Mouse (Mus musculus): ENCODE data around the gene Rnpepl1. TPM values are rescaled to one million over a fixed set of nuclear protein-coding genes. Genes with fewer than 3 reads are reported as not detected.

The Rnpepl1 gene
- 92.1 to 101 TPM (median 93.9 TPM) in 4 replicates for total RNA-seq (2023)

DNA sequence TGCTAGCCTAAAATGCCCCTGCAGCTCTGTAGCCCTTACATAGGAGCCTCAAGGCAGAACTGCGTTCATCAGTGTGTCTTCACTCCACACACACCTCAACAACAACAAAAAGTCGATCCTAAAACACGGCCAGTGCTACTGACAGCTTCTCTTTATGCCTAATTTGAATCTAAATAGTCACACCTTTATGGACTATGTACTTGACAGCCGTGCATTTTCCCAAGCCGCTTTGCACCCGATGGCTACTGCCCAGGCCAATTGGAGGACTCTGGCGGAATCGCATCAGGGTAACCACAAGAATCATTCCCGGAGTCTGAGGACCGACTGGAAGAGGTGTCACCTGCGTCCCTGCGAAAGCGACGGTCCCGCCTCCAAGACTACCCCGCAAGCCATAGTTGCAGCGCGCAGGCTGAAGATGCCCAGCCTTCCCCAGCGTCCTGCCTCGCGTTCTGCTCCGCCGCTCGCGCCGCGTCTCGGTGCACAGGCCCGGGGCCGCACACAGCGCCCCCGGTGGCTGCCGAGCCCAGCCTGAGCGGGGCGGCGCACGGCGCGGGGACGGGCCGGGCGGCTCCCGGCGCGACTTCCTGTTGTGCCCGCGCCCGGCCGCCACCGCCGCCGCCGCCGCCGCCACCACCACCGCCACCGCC is at the start of gene Rnpepl1:
Gene Rnpepl1 (plus strand): TSS at position 545 of the 647 bp plus-strand sequence.

DNA sequence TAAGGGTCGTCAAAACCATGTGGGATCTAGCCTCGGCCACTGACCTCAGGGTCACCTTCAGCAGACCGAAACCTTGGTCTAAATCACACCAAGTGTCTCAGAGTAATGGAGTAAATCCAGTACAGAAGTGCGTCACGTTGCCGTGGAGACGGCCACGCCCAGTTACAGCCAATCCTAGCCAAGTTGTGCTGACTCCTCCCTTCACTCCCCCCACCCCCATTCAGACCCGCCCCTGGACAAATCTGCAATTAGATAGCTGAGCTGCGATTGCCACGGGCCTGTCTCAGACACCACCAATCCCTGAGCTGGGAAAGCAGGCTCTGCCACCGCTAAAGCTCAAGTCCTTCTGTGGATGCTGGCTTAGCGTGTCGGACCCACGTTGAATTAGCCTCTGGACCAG is 7.8 kb upstream of the Rnpepl1 start, which contains the start of gene Ankmy1:
Gene Ankmy1 (minus strand): TSS at position 121 of the 400 bp plus-strand sequence.

GRCm38 (mm10) chr1:92906779-92907631 is 3.6 kb upstream of the Rnpepl1 start, which contains the start of gene Dusp28:
Gene Dusp28 (plus strand): TSS chr1:92906981.

DNA sequence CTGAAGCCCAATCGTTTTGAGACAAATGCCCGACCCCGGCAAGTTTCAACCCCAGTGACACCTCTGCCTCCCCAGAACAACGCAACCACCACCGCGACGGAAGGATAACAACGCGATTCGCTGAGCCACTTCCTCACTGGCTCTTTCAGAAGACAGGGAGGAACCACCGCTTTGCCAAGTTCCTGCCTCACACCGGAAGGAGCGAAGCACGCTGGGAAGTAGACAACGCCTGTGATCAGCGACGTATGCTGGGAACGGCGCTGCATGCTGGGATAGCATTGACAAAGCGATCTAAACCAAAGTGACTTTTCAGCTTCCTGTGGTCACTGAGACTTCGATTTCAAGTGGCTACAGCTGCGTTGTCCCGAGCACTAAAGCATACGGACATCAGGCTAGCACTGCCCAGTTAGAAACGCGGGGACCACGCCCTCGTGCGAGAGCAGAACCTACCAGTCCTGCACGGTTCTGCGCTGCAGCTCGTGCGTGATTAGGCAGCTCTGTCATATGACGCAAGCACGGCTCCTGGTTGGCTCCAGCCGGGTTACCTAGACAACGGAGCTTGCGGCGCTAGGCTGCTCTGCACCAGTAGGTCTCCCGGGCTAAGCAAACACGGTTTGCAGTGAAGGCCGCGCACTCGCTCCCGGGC is 23.7 kb downstream of the Rnpepl1 start, which contains the start of gene Capn10:
Gene Capn10 (plus strand): TSS at position 195 of the 646 bp plus-strand sequence.

GRCm38 (mm10) chr1:92950607-92951006 is 40.0 kb downstream of the Rnpepl1 start, which contains the start of gene Gpr35:
Gene Gpr35 (plus strand): TSS chr1:92950865.

Other genes starting within 250 kb of the Rnpepl1 start
- gene Gpc1, start 79.1 kb upstream of the Rnpepl1 start, total RNA-seq (2023) = 0.30 TPM in 1 of 4 replicates, not detected in the others
- gene Ankmy1, start 7.9 kb upstream of the Rnpepl1 start, total RNA-seq (2023) = 0.60 to 1.0 TPM (median 0.84 TPM) in 4 replicates
- gene Dusp28, start 3.8 kb upstream of the Rnpepl1 start, total RNA-seq (2023) = 3.8 to 5.5 TPM (median 4.5 TPM) in 4 replicates
- gene Capn10, start 23.6 kb downstream of the Rnpepl1 start, total RNA-seq (2023) = 21.4 to 27.7 TPM (median 25.9 TPM) in 4 replicates
- 0.30 to 3.7 TPM (median 0.75 TPM) in 4 replicates for gene Gpr35, start 40.1 kb downstream of the Rnpepl1 start, total RNA-seq (2023)
- not detected in 4 replicates for gene Aqp12, start 95.6 kb downstream of the Rnpepl1 start, total RNA-seq (2023)
- gene Kif1a, start 191.2 kb downstream of the Rnpepl1 start, total RNA-seq (2023) = not detected in 4 replicates
- not detected in 4 replicates for gene Agxt, start 224.5 kb downstream of the Rnpepl1 start, total RNA-seq (2023)